Mouse (Mus musculus): ENCODE results near the gene Aqp1.

GRCm38 (mm10) chr6:55323908-55324634 lies 12.2 kb upstream of the Aqp1 start:
- TF ChIP-seq CTCF (IDR thresholded peaks at IDR 0.05; ENCODE audit: insufficient read depth, low read length) (no peak), POLR2A (IDR thresholded peaks at IDR 0.05; ENCODE audit: borderline replicate concordance, extremely low read depth, low read depth, low read length) (no peak)

Measured in lung, adult 2 months (tissue).